Mouse (Mus musculus): ENCODE results near the gene Scand1. TPM values are rescaled to one million over a fixed set of nuclear protein-coding genes. Genes with fewer than 3 reads are reported as not detected.

Scand1 gene
- polyA plus RNA-seq, 1 experiment from 2014 or later = 104 TPM

GRCm38 (mm10) chr2:156297653-156298052, 14.9 kb downstream of the Scand1 start:
- Histone ChIP-seq H3K27ac (no peak overlapping the region), H3K4me3 (replicated peaks; ENCODE audit: low read length) (no peak overlapping the region), H3K36me3 (replicated peaks; ENCODE audit: control insufficient read depth, insufficient read depth) (peaks cover 74% of the 10 kb centered on the region), H3K4me1 (replicated peaks; ENCODE audit: control insufficient read depth, insufficient read depth, low read length) (no peaks in the 10 kb centered on the region), H3K27me3 (ENCODE audit: control insufficient read depth, insufficient read depth, low read length) (no peaks in the 10 kb centered on the region), H3K9ac (no peak overlapping the region), H3K9me3 (ENCODE audit: control insufficient read depth, low read length) (no peaks in the 10 kb centered on the region), H3K4me2 (replicated peaks) (no peak overlapping the region)
- ATAC-seq (ENCODE audit: low FRiP score) (no peak), DNase-seq (ENCODE audit: low spot score) (no peak)
- WGBS = 89% methylated on average over 3 of the region's 3 CpGs

- no peaks in the 10 kb centered on the region for H3K27me3 ChIP-seq (ENCODE audit: control insufficient read depth, insufficient read depth, low read length)
- ATAC-seq (ENCODE audit: low FRiP score) = no peak
- H3K4me1 ChIP-seq (replicated peaks; ENCODE audit: control insufficient read depth, insufficient read depth, low read length) = no peaks in the 10 kb centered on the region
- DNase-seq (ENCODE audit: low spot score) = no peak
- H3K9ac ChIP-seq = no peak overlapping the region
- WGBS = 95% methylated on average over 3 of the region's 3 CpGs
- H3K9me3 ChIP-seq (ENCODE audit: control insufficient read depth, low read length) = no peaks in the 10 kb centered on the region
- peaks cover 72% of the 10 kb centered on the region for H3K36me3 ChIP-seq (replicated peaks; ENCODE audit: control insufficient read depth, insufficient read depth)
- no peak overlapping the region for H3K27ac ChIP-seq
- H3K4me2 ChIP-seq (replicated peaks) = no peak overlapping the region
- H3K4me3 ChIP-seq (replicated peaks; ENCODE audit: low read length) = no peak overlapping the region
Measured at GRCm38 (mm10) chr2:156296190-156296589, 16.3 kb downstream of the Scand1 start.

- H3K4me1 ChIP-seq (replicated peaks; ENCODE audit: control insufficient read depth, insufficient read depth, low read length) = no peaks in the 10 kb centered on the region
- DNase-seq (ENCODE audit: low spot score) (no peak), ATAC-seq (ENCODE audit: low FRiP score) (no peak)
- H3K4me3 ChIP-seq (replicated peaks; ENCODE audit: low read length) = no peak overlapping the region
- no peaks in the 10 kb centered on the region for H3K27me3 ChIP-seq (ENCODE audit: control insufficient read depth, insufficient read depth, low read length)
- H3K36me3 ChIP-seq (replicated peaks; ENCODE audit: control insufficient read depth, insufficient read depth) = peaks cover 78% of the 10 kb centered on the region
- WGBS = 95% methylated on average over 2 of the region's 2 CpGs
- H3K9me3 ChIP-seq (ENCODE audit: control insufficient read depth, low read length) = no peaks in the 10 kb centered on the region
- H3K9ac ChIP-seq = no peak overlapping the region
- no peak overlapping the region for H3K27ac ChIP-seq
- H3K4me2 ChIP-seq (replicated peaks) = no peak overlapping the region
Measured at GRCm38 (mm10) chr2:156295601-156296063, 16.9 kb downstream of the Scand1 start.

- no peak for ATAC-seq (ENCODE audit: low FRiP score)
Measured at GRCm38 (mm10) chr2:156291998-156292397, 20.5 kb downstream of the Scand1 start.

GRCm38 (mm10) chr2:156289552-156290160, 22.8 kb downstream of the Scand1 start:
- 89% methylated on average over 2 of the region's 2 CpGs for WGBS
- Histone ChIP-seq H3K27me3 (ENCODE audit: control insufficient read depth, insufficient read depth, low read length) (no peaks in the 10 kb centered on the region), H3K4me1 (replicated peaks; ENCODE audit: control insufficient read depth, insufficient read depth, low read length) (no peaks in the 10 kb centered on the region), H3K9me3 (ENCODE audit: control insufficient read depth, low read length) (no peaks in the 10 kb centered on the region), H3K4me3 (replicated peaks; ENCODE audit: low read length) (no peak overlapping the region), H3K36me3 (replicated peaks; ENCODE audit: control insufficient read depth, insufficient read depth) (peaks cover 60% of the 10 kb centered on the region), H3K9ac (no peak overlapping the region), H3K27ac (no peak overlapping the region), H3K4me2 (replicated peaks) (no peak overlapping the region)
- no peak for DNase-seq (ENCODE audit: low spot score)
- ATAC-seq (ENCODE audit: low FRiP score) = no peak

More at GRCm38 (mm10) chr2:156291998-156292397, 20.5 kb downstream of the Scand1 start:
- Histone ChIP-seq H3K27me3 (ENCODE audit: control insufficient read depth, insufficient read depth, low read length) (no peaks in the 10 kb centered on the region), H3K27ac (no peak overlapping the region), H3K4me3 (replicated peaks; ENCODE audit: low read length) (no peak overlapping the region), H3K9ac (no peak overlapping the region), H3K4me1 (replicated peaks; ENCODE audit: control insufficient read depth, insufficient read depth, low read length) (no peaks in the 10 kb centered on the region), H3K4me2 (replicated peaks) (no peak overlapping the region), H3K9me3 (ENCODE audit: control insufficient read depth, low read length) (no peaks in the 10 kb centered on the region), H3K36me3 (replicated peaks; ENCODE audit: control insufficient read depth, insufficient read depth) (peaks cover 81% of the 10 kb centered on the region)
- DNase-seq (ENCODE audit: low spot score) = no peak
- WGBS = 93% methylated on average over 1 of the region's 1 CpGs

- ATAC-seq (ENCODE audit: low FRiP score) = no peak
- Histone ChIP-seq H3K4me1 (replicated peaks; ENCODE audit: control insufficient read depth, insufficient read depth, low read length) (no peaks in the 10 kb centered on the region), H3K9me3 (ENCODE audit: control insufficient read depth, low read length) (no peaks in the 10 kb centered on the region), H3K27me3 (ENCODE audit: control insufficient read depth, insufficient read depth, low read length) (no peaks in the 10 kb centered on the region), H3K9ac (no peak overlapping the region), H3K27ac (no peak overlapping the region), H3K4me3 (replicated peaks; ENCODE audit: low read length) (no peak overlapping the region), H3K36me3 (replicated peaks; ENCODE audit: control insufficient read depth, insufficient read depth) (peaks cover 46% of the 10 kb centered on the region), H3K4me2 (replicated peaks) (no peak overlapping the region)
- WGBS = 88% methylated on average over 2 of the region's 2 CpGs
- no peak for DNase-seq (ENCODE audit: low spot score)
Measured at GRCm38 (mm10) chr2:156288222-156288621, 24.3 kb downstream of the Scand1 start.

GRCm38 (mm10) chr2:156286733-156287132, 25.8 kb downstream of the Scand1 start:
- WGBS = 99% methylated on average over 4 of the region's 4 CpGs
- Histone ChIP-seq H3K4me3 (replicated peaks; ENCODE audit: low read length) (no peak overlapping the region), H3K9ac (no peak overlapping the region), H3K9me3 (ENCODE audit: control insufficient read depth, low read length) (no peaks in the 10 kb centered on the region), H3K4me2 (replicated peaks) (no peak overlapping the region), H3K27me3 (ENCODE audit: control insufficient read depth, insufficient read depth, low read length) (no peaks in the 10 kb centered on the region), H3K4me1 (replicated peaks; ENCODE audit: control insufficient read depth, insufficient read depth, low read length) (no peaks in the 10 kb centered on the region), H3K27ac (no peak overlapping the region), H3K36me3 (replicated peaks; ENCODE audit: control insufficient read depth, insufficient read depth) (peaks cover 42% of the 10 kb centered on the region)
- DNase-seq (ENCODE audit: low spot score) (no peak), ATAC-seq (ENCODE audit: low FRiP score) (no peak)

- peaks cover 37% of the 10 kb centered on the region; the same call in 1 of the 2 replicates for H3K36me3 ChIP-seq (replicated peaks; ENCODE audit: control insufficient read depth, insufficient read depth)
- H3K9me3 ChIP-seq (ENCODE audit: control insufficient read depth, low read length) = no peaks in the 10 kb centered on the region
- H3K4me2 ChIP-seq (replicated peaks) = no peak overlapping the region
- ATAC-seq (ENCODE audit: low FRiP score) (no peak), DNase-seq (ENCODE audit: low spot score) (no peak)
- no peak overlapping the region for H3K4me3 ChIP-seq (replicated peaks; ENCODE audit: low read length)
- no peak overlapping the region for H3K9ac ChIP-seq
- no peaks in the 10 kb centered on the region for H3K27me3 ChIP-seq (ENCODE audit: control insufficient read depth, insufficient read depth, low read length)
- H3K4me1 ChIP-seq (replicated peaks; ENCODE audit: control insufficient read depth, insufficient read depth, low read length) = no peaks in the 10 kb centered on the region
- no peak overlapping the region for H3K27ac ChIP-seq
- WGBS = 82% methylated on average over 2 of the region's 2 CpGs
Measured at GRCm38 (mm10) chr2:156285161-156285560, 27.3 kb downstream of the Scand1 start.

- 87% methylated on average over 4 of the region's 4 CpGs for WGBS
- H3K4me1 ChIP-seq (replicated peaks; ENCODE audit: control insufficient read depth, insufficient read depth, low read length) = no peaks in the 10 kb centered on the region
- no peaks in the 10 kb centered on the region for H3K9me3 ChIP-seq (ENCODE audit: control insufficient read depth, low read length)
- no peak for DNase-seq (ENCODE audit: low spot score)
- H3K4me3 ChIP-seq (replicated peaks; ENCODE audit: low read length) = no peak overlapping the region
- H3K9ac ChIP-seq = no peak overlapping the region
- no peak overlapping the region for H3K4me2 ChIP-seq (replicated peaks)
- H3K27me3 ChIP-seq (ENCODE audit: control insufficient read depth, insufficient read depth, low read length) = no peaks in the 10 kb centered on the region
- ATAC-seq (ENCODE audit: low FRiP score) = no peak
- no peak overlapping the region for H3K27ac ChIP-seq
- H3K36me3 ChIP-seq (replicated peaks; ENCODE audit: control insufficient read depth, insufficient read depth) = peaks cover 18% of the 10 kb centered on the region; the same call in 1 of the 2 replicates
Measured at GRCm38 (mm10) chr2:156281227-156281626, 31.3 kb downstream of the Scand1 start.
